ENCODE assay signal across 8 mouse cellular contexts in the genomic region with DNA sequence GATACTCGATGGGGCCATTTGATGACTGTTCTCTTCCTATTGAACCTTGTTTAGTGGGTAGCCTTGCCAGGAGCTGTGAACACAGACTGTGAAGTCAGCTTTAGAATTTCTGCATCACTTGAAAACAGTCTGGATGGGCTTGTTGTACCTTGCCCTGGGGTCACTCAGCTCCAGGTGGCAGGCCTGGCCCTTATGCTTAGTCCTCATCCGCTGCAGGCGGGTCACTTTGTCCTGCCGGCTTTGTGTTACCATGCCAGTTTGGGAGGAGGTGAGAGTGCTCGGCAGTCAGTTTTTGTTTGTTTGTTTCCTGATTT. TPM values are rescaled to one million over a fixed set of nuclear protein-coding genes. Genes with fewer than 3 reads are reported as not detected.
DNase-seq lines count a peak whose midpoint lies in the region; ATAC-seq and TF ChIP-seq lines count a peak whose summit lies in the region.

No protein-coding gene starts in this region.

- peak overlapping the region; percentile 96 for H3K9ac ChIP-seq in liver, embryonic 11.5 days (ENCODE audit: low read depth, low read length)

- peak; percentile 2; the same call in 1 of the 2 replicates for ATAC-seq in cerebellum, adult (ENCODE audit: insufficient number of reproducible peaks, low FRiP score, low TSS enrichment)
- no peak for ATAC-seq in liver, embryonic 11.5 days (replicated peaks; ENCODE audit: low FRiP score)

- H3K36me3 ChIP-seq in C2C12 (ENCODE audit: control insufficient read depth, insufficient read depth) = no peaks in the 10 kb centered on the region
- H3K36me3 ChIP-seq in hindbrain, embryonic 10.5 days = peaks cover 36% of the 10 kb centered on the region
- H3K36me3 ChIP-seq in liver, embryonic 11.5 days (ENCODE audit: control insufficient read depth, insufficient read depth, low read length) = peaks cover 8% of the 10 kb centered on the region; the same call in 1 of the 2 replicates

- no peak overlapping the region for H3ac ChIP-seq in C2C12 (ENCODE audit: control insufficient read depth, insufficient read length, low read depth)

- no peaks in the 10 kb centered on the region for H3K27me3 ChIP-seq in C2C12 (ENCODE audit: control insufficient read depth, insufficient read depth, insufficient read length)
- H3K27me3 ChIP-seq in hindbrain, embryonic 10.5 days (ENCODE audit: insufficient read depth, poor library complexity, severe bottlenecking) = no peaks in the 10 kb centered on the region
- H3K27me3 ChIP-seq in liver, embryonic 11.5 days (replicated peaks; ENCODE audit: control insufficient read depth, insufficient read depth, low read length) = no peaks in the 10 kb centered on the region

- 25% methylated on average over 5 of the region's 5 CpGs for WGBS in hindbrain, embryonic 10.5 days
- 39% methylated on average over 5 of the region's 5 CpGs for WGBS in liver, embryonic 11.5 days

- intact Hi-C loops in gastrocnemius, postnatal 36 days (cut with DNase I) = no loop called here

- peak overlapping the region; percentile 39 for H3K4me3 ChIP-seq in C2C12 (ENCODE audit: insufficient read depth, poor library complexity, severe bottlenecking)
- H3K4me3 ChIP-seq in hindbrain, embryonic 10.5 days = peak overlapping the region; percentile 80
- H3K4me3 ChIP-seq in liver, embryonic 11.5 days (ENCODE audit: low read depth, low read length) = peak overlapping the region; percentile 90

- no peaks in the 10 kb centered on the region for H3K9me3 ChIP-seq in hindbrain, embryonic 10.5 days
- H3K9me3 ChIP-seq in liver, embryonic 11.5 days (ENCODE audit: control insufficient read depth, low read length) = no peaks in the 10 kb centered on the region

- TF ChIP-seq CTCF in C2C12 (IDR thresholded peaks at IDR 0.05; ENCODE audit: control insufficient read depth, insufficient read depth, insufficient read length) = no peak

- H3K27ac ChIP-seq in hindbrain, embryonic 10.5 days = peak overlapping the region; percentile 95
- peak overlapping the region; percentile 91; the same call in 1 of the 2 replicates for H3K27ac ChIP-seq in liver, embryonic 11.5 days (ENCODE audit: low read depth, low read length)

- H3K4me2 ChIP-seq in liver, embryonic 11.5 days = peak overlapping the region; percentile 88

- H3K79me2 ChIP-seq in C2C12 (ENCODE audit: control insufficient read depth, insufficient read depth) = no peaks in the 10 kb centered on the region

- no peak for DNase-seq in cerebellum, postnatal 4 days (ENCODE audit: low spot score in 2 of 2)
- peak; percentile 3 for DNase-seq in hindbrain, embryonic 10.5 days (ENCODE audit: low spot score)
- no peak for DNase-seq in liver, embryonic 11.5 days (ENCODE audit: low spot score)
- DNase-seq in right cerebral cortex, postnatal 10 days (ENCODE audit: low spot score in 2 of 2) = no peak
- DNase-seq in gastrocnemius, postnatal 36 days = no peak
- no peak for DNase-seq in urinary bladder, adult 2 months (ENCODE audit: low spot score)

- H3K79me3 ChIP-seq in C2C12 (ENCODE audit: low read depth) = no peaks in the 10 kb centered on the region

- peaks cover 36% of the 10 kb centered on the region for H3K4me1 ChIP-seq in hindbrain, embryonic 10.5 days (replicated peaks)
- peaks cover 26% of the 10 kb centered on the region for H3K4me1 ChIP-seq in liver, embryonic 11.5 days (replicated peaks; ENCODE audit: control insufficient read depth, insufficient read depth, low read length)

TF ChIP-seq in C2C12, 6 proteins besides CTCF, POLR2A, EP300 and RAD21:
- TF ChIP-seq FOSL1 (IDR thresholded peaks at IDR 0.05; ENCODE audit: insufficient read depth, low read length, poor library complexity, severe bottlenecking) (no peak), CEBPB (IDR thresholded peaks at IDR 0.05; ENCODE audit: low read depth) (no peak), USF1 (IDR thresholded peaks at IDR 0.05; ENCODE audit: low read depth) (no peak), MYOG (IDR thresholded peaks at IDR 0.05; ENCODE audit: control insufficient read depth, extremely low read depth, insufficient read length) (no peak), MAX (IDR thresholded peaks at IDR 0.05) (no peak), MYOD1 (IDR thresholded peaks at IDR 0.05; ENCODE audit: control insufficient read depth, insufficient read length, low read depth) (no peak)

RNA-seq across cellular contexts. Expression of gene Grhpr, which starts 0.7 kb away (rescaled TPM):
- polyA plus RNA-seq in C2C12 (2012; fragmentation: generic; extraction: Trizol) = 24.0 TPM
- 65.4 and 66.5 TPM in 2 replicates for polyA plus RNA-seq in hindbrain, embryonic 10.5 days (2016; fragmentation: Nextera tagmentation; extraction: Ambion mirVana)
- polyA plus RNA-seq in liver, embryonic 11.5 days (2014; fragmentation: Nextera tagmentation; extraction: Ambion mirVana) = 128 and 139 TPM in 2 replicates
- 10 to 100 TPM; 25.6 to 26.3 TPM for total RNA-seq in gastrocnemius, postnatal 36 days (2021)
- polyA plus RNA-seq in urinary bladder, adult 2 months (2012; rRNA removed) = 34.9 and 38.4 TPM in 2 replicates

RNA-seq across cellular contexts. Expression of gene Zbtb5, which starts 30.3 kb away (rescaled TPM):
- polyA plus RNA-seq in C2C12 (2012; fragmentation: generic; extraction: Trizol) = 4.7 TPM
- polyA plus RNA-seq in hindbrain, embryonic 10.5 days (2016; fragmentation: Nextera tagmentation; extraction: Ambion mirVana) = 34.4 and 35.8 TPM in 2 replicates
- polyA plus RNA-seq in liver, embryonic 11.5 days (2014; fragmentation: Nextera tagmentation; extraction: Ambion mirVana) = 12.7 and 14.7 TPM in 2 replicates
- 1 to 10 TPM; 2.8 to 3.0 TPM for total RNA-seq in gastrocnemius, postnatal 36 days (2021)
- polyA plus RNA-seq in urinary bladder, adult 2 months (2012; rRNA removed) = 8.5 and 8.6 TPM in 2 replicates

RNA-seq across cellular contexts. Expression of gene Polr1e, which starts 36.5 kb away (rescaled TPM):
- 29.0 TPM for polyA plus RNA-seq in C2C12 (2012; fragmentation: generic; extraction: Trizol)
- polyA plus RNA-seq in hindbrain, embryonic 10.5 days (2016; fragmentation: Nextera tagmentation; extraction: Ambion mirVana) = 55.6 and 57.8 TPM in 2 replicates
- 58.6 and 58.8 TPM in 2 replicates for polyA plus RNA-seq in liver, embryonic 11.5 days (2014; fragmentation: Nextera tagmentation; extraction: Ambion mirVana)
- total RNA-seq in gastrocnemius, postnatal 36 days (2021) = 1 to 10 TPM; 3.9 to 4.2 TPM
- 14.1 and 17.2 TPM in 2 replicates for polyA plus RNA-seq in urinary bladder, adult 2 months (2012; rRNA removed)

Comparison
In these comparisons a context has a peak if more than half of its experiments do, and no peak if none do; other contexts are left out.
1. H3K4me3 ChIP-seq: peak in every context shown above with its lines; median percentile 90 in liver, embryonic 11.5 days; 80 in hindbrain, embryonic 10.5 days; 39 in C2C12.